Mouse (Mus musculus) testis, adult 10 weeks (tissue): ENCODE measurements around the gene Cd180. TPM values are rescaled to one million over a fixed set of nuclear protein-coding genes. Genes with fewer than 3 reads are reported as not detected.

Source experiments
- polyA plus RNA-seq: library from polyadenylated mRNA; stranded (reverse); fragments of 350-450 nt; fragmentation: Illumina TruSeq; extraction: RNeasy Lipid Tissue Mini Kit (QIAGEN cat#74804); gene quantifications from one replicate; pipeline ENCODE4 v1.2.3, GENCODE M21; 2014; ENCODE audit warnings: low read depth, low replicate concordance

Cd180 gene
- polyA plus RNA-seq, result 0.57 TPM

GRCm38 (mm10) chr13:102693341-102693801, at the start of gene Cd180:
Gene Cd180, plus strand, starts transcription at chr13:102693558.

